Mouse (Mus musculus) midbrain, embryonic 12.5 days (tissue): ENCODE results near the gene Hist1h2ac. TPM values are rescaled to one million over a fixed set of nuclear protein-coding genes. Genes with fewer than 3 reads are reported as not detected.
"Not testable (repeated sequence)": the region's sequence is repeated elsewhere in the genome, so short reads cannot be mapped to it uniquely, and the experiment has no call there.

ENCODE experiments used
- ATAC-seq: fragments of 200-750 bp; cut with Nextera tagmentation; 2 replicates; pipeline ENCODE4 v1.8.0; 2017; ENCODE audit warnings: low read depth, moderate TSS enrichment, moderate library complexity; ENCODE audit not compliant: low FRiP score
- H3K27ac ChIP-seq: fragments of 300-500 bp; sonication (generic); replicated peaks from 2 replicates; pipeline ENCODE4 v1.5.1; 2016; ENCODE audit warnings: mild to moderate bottlenecking
- H3K27me3 ChIP-seq: fragments of 300-500 bp; sonication (generic); 2 replicates; pipeline ENCODE4 v1.6.1; 2016; ENCODE audit warnings: mild to moderate bottlenecking
- H3K36me3 ChIP-seq: fragments of 300-500 bp; sonication (generic); 2 replicates; pipeline ENCODE4 v1.6.1; 2016
- H3K4me1 ChIP-seq: fragments of 300-500 bp; sonication (generic); 2 replicates; pipeline ENCODE4 v1.6.1; 2016
- H3K4me2 ChIP-seq: fragments of 300-500 bp; sonication (generic); replicated peaks from 2 replicates; pipeline ENCODE4 v1.6.1; 2016; ENCODE audit warnings: mild to moderate bottlenecking, moderate library complexity
- H3K4me3 ChIP-seq: fragments of 300-500 bp; sonication (generic); 2 replicates; pipeline ENCODE4 v1.5.1; 2016; ENCODE audit warnings: mild to moderate bottlenecking
- H3K9ac ChIP-seq: fragments of 300-500 bp; sonication (generic); replicated peaks from 2 replicates; pipeline ENCODE4 v1.6.1; 2016; ENCODE audit warnings: mild to moderate bottlenecking, moderate library complexity
- H3K9me3 ChIP-seq: fragments of 300-500 bp; sonication (generic); 2 replicates; pipeline ENCODE4 v1.6.1; 2016; ENCODE audit warnings: mild to moderate bottlenecking
- WGBS: fragments of 180-500 bp; shearing (Covaris S2); methylation state at CpG from one replicate; pipeline ENCODE4 v1.1.7; 2016; 5-methylcytosine and 5-hydroxymethylcytosine counted together
- polyA plus RNA-seq: library from polyadenylated mRNA; unstranded; fragments of >200 nt; fragmentation: Nextera tagmentation; extraction: Ambion mirVana; gene quantifications from 2 replicates; pipeline ENCODE4 v1.2.1, GENCODE M21; 2016

The Hist1h2ac gene
- 1.1 TPM in 2 replicates for polyA plus RNA-seq

GRCm38 (mm10) chr13:23683755-23684281 is at the start of gene Hist1h2ac, which contains the start of gene Hist1h2bc:
Hist1h2ac (minus strand) TSS chr13:23683948.
Hist1h2bc (plus strand) TSS chr13:23684199.
- ATAC-seq: peak; percentile 99
- peaks cover 20% of the 10 kb centered on the region for H3K4me1 ChIP-seq
- peak within 1 kb of the TSS; percentile 96 for H3K27ac ChIP-seq
- H3K9me3 ChIP-seq: no peaks in the 10 kb centered on the region
- no peaks in the 10 kb centered on the region for H3K36me3 ChIP-seq
- WGBS: under 1% methylated on average over 27 of the region's 32 CpGs
- no peaks in the 10 kb centered on the region for H3K27me3 ChIP-seq
- H3K4me2 ChIP-seq: peak within 1 kb of the TSS; percentile 68
- H3K9ac ChIP-seq: peak within 1 kb of the TSS; percentile 66
- peak within 1 kb of the TSS; percentile 47 for H3K4me3 ChIP-seq

GRCm38 (mm10) chr13:23732156-23732804 is 48.5 kb upstream of the Hist1h2ac start:
- H3K9ac ChIP-seq: no peak overlapping the region
- no peaks in the 10 kb centered on the region for H3K27me3 ChIP-seq
- ATAC-seq: no peak
- no peaks in the 10 kb centered on the region for H3K9me3 ChIP-seq
- H3K4me3 ChIP-seq: no peak overlapping the region
- H3K4me1 ChIP-seq: no peaks in the 10 kb centered on the region
- WGBS: 24% methylated on average over 8 of the region's 8 CpGs
- H3K4me2 ChIP-seq: no peak overlapping the region
- H3K27ac ChIP-seq: no peak overlapping the region
- H3K36me3 ChIP-seq: no peaks in the 10 kb centered on the region

- 71% methylated on average over 8 of the region's 8 CpGs for WGBS
- Histone ChIP-seq H3K36me3 (no peaks in the 10 kb centered on the region), H3K9ac (no peak overlapping the region), H3K4me3 (no peak overlapping the region), H3K4me2 (no peak overlapping the region), H3K9me3 (no peaks in the 10 kb centered on the region), H3K4me1 (no peaks in the 10 kb centered on the region), H3K27me3 (no peaks in the 10 kb centered on the region), H3K27ac (no peak overlapping the region)
- ATAC-seq: no peak
Measured at GRCm38 (mm10) chr13:23730479-23730878, 46.7 kb upstream of the Hist1h2ac start.

GRCm38 (mm10) chr13:23729706-23730105 is 46.0 kb upstream of the Hist1h2ac start:
- no peaks in the 10 kb centered on the region for H3K4me1 ChIP-seq
- 92% methylated on average over 5 of the region's 5 CpGs for WGBS
- H3K27ac ChIP-seq: no peak overlapping the region
- H3K4me2 ChIP-seq: no peak overlapping the region
- H3K9me3 ChIP-seq: no peaks in the 10 kb centered on the region
- no peak overlapping the region for H3K9ac ChIP-seq
- no peaks in the 10 kb centered on the region for H3K36me3 ChIP-seq
- no peak for ATAC-seq
- H3K4me3 ChIP-seq: no peak overlapping the region
- no peaks in the 10 kb centered on the region for H3K27me3 ChIP-seq

GRCm38 (mm10) chr13:23729192-23729525 is 45.4 kb upstream of the Hist1h2ac start:
- Histone ChIP-seq H3K36me3 (no peaks in the 10 kb centered on the region), H3K27ac (no peak overlapping the region), H3K27me3 (no peaks in the 10 kb centered on the region), H3K9me3 (no peaks in the 10 kb centered on the region), H3K4me1 (no peaks in the 10 kb centered on the region), H3K4me3 (no peak overlapping the region), H3K4me2 (no peak overlapping the region), H3K9ac (no peak overlapping the region)
- WGBS: 94% methylated on average over 9 of the region's 9 CpGs
- no peak for ATAC-seq

- Histone ChIP-seq H3K36me3 (no peaks in the 10 kb centered on the region), H3K27ac (no peak overlapping the region), H3K4me2 (no peak overlapping the region), H3K4me1 (no peaks in the 10 kb centered on the region), H3K9ac (no peak overlapping the region), H3K9me3 (no peaks in the 10 kb centered on the region), H3K4me3 (no peak overlapping the region), H3K27me3 (no peaks in the 10 kb centered on the region)
- no peak for ATAC-seq
- WGBS: 83% methylated on average over 18 of the region's 18 CpGs
Measured at GRCm38 (mm10) chr13:23728472-23729191, 44.9 kb upstream of the Hist1h2ac start.

- Histone ChIP-seq H3K4me1 (no peaks in the 10 kb centered on the region), H3K4me3 (no peak overlapping the region), H3K9ac (no peak overlapping the region), H3K4me2 (no peak overlapping the region), H3K36me3 (no peaks in the 10 kb centered on the region), H3K27ac (no peak overlapping the region), H3K27me3 (no peaks in the 10 kb centered on the region), H3K9me3 (no peaks in the 10 kb centered on the region)
- no peak for ATAC-seq
- no CpG with 5 or more reads among the region's 1 CpGs for WGBS
Measured at GRCm38 (mm10) chr13:23725213-23725612, 41.5 kb upstream of the Hist1h2ac start.

- no peaks in the 10 kb centered on the region for H3K27me3 ChIP-seq
- WGBS: 92% methylated on average over 4 of the region's 4 CpGs
- ATAC-seq: no peak
Measured at GRCm38 (mm10) chr13:23724239-23724638, 40.5 kb upstream of the Hist1h2ac start.

GRCm38 (mm10) chr13:23717593-23718245 is 34.0 kb upstream of the Hist1h2ac start:
- not testable (repeated sequence) for H3K4me3 ChIP-seq, H3K27me3 ChIP-seq, H3K36me3 ChIP-seq, H3K9me3 ChIP-seq, H3K9ac ChIP-seq, H3K27ac ChIP-seq, ATAC-seq, H3K4me1 ChIP-seq, H3K4me2 ChIP-seq
- 21% methylated on average over 2 of the region's 2 CpGs for WGBS

More at GRCm38 (mm10) chr13:23724239-23724638, 40.5 kb upstream of the Hist1h2ac start:
- Histone ChIP-seq H3K9ac (no peak overlapping the region), H3K4me1 (no peaks in the 10 kb centered on the region), H3K9me3 (no peaks in the 10 kb centered on the region), H3K4me3 (no peak overlapping the region), H3K4me2 (no peak overlapping the region), H3K27ac (no peak overlapping the region), H3K36me3 (no peaks in the 10 kb centered on the region)

GRCm38 (mm10) chr13:23717176-23717575 is 33.4 kb upstream of the Hist1h2ac start:
- Histone ChIP-seq H3K36me3 (no peaks in the 10 kb centered on the region), H3K9ac (no peak overlapping the region), H3K4me2 (no peak overlapping the region), H3K4me3 (no peak overlapping the region), H3K9me3 (no peaks in the 10 kb centered on the region), H3K27me3 (no peaks in the 10 kb centered on the region), H3K27ac (no peak overlapping the region), H3K4me1 (no peaks in the 10 kb centered on the region)
- WGBS: 56% methylated on average over 11 of the region's 11 CpGs
- no peak for ATAC-seq

GRCm38 (mm10) chr13:23716261-23717042 is 32.7 kb upstream of the Hist1h2ac start:
- H3K9me3 ChIP-seq: no peaks in the 10 kb centered on the region
- H3K4me2 ChIP-seq: no peak overlapping the region
- no peak overlapping the region for H3K27ac ChIP-seq
- 87% methylated on average over 5 of the region's 5 CpGs for WGBS
- no peak overlapping the region for H3K4me3 ChIP-seq
- ATAC-seq: no peak
- no peak overlapping the region for H3K9ac ChIP-seq
- H3K27me3 ChIP-seq: 0 out of 2 replicates have a peak, but pooled peaks cover under 1% of the 10 kb centered on the region
- H3K36me3 ChIP-seq: no peaks in the 10 kb centered on the region
- H3K4me1 ChIP-seq: no peaks in the 10 kb centered on the region
